Mouse (Mus musculus): Measurements from ENCODE around the gene Ankrd39. TPM values are rescaled to one million over a fixed set of nuclear protein-coding genes. Genes with fewer than 3 reads are reported as not detected.

Ankrd39 gene
- polyA plus RNA-seq, 1 experiment from 2014 or later = 26.3 TPM

GRCm38 (mm10) chr1:36523332-36524013 is 23.8 kb downstream of the Ankrd39 start:
- Histone ChIP-seq H3K27me3 (no peaks in the 10 kb centered on the region), H3K36me3 (peaks cover 85% of the 10 kb centered on the region), H3K4me1 (peaks cover 19% of the 10 kb centered on the region), H3K9me3 (replicated peaks) (no peaks in the 10 kb centered on the region), H3K4me3 (replicated peaks) (no peak overlapping the region), H3K4me2 (no peak overlapping the region), H3K9ac (no peak overlapping the region), H3K27ac (peak overlapping the region; percentile 41; the same call in 1 of the 2 replicates)
- 54% methylated on average over 9 of the region's 9 CpGs for WGBS
- no peak for ATAC-seq (replicated peaks; ENCODE audit: low FRiP score)

DNA sequence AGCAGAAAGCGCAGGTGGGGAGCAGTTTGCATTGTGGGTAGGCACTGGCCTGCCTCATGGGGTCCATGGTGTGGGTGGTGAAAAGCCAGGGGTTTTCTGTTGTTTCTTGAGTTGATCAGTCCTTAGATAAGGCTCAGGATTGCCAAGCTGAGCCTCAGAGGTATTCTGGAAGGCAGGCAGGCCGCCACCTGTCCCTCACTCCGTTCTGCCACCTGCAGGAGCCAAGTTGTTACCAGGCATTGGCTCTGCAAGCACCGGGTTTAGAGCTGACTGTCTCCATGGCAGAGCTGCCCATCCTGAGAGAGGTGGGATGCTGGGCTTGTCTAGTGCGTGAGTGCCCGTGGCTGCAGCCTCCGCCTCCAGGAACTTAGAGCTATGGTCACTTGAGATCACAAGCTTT is 25.0 kb downstream of the Ankrd39 start:
- no peak for ATAC-seq (replicated peaks; ENCODE audit: low FRiP score)
- Histone ChIP-seq H3K27ac (no peak overlapping the region), H3K27me3 (no peaks in the 10 kb centered on the region), H3K36me3 (peaks cover 96% of the 10 kb centered on the region), H3K4me1 (peaks cover 19% of the 10 kb centered on the region), H3K4me2 (no peak overlapping the region), H3K9ac (no peak overlapping the region), H3K9me3 (replicated peaks) (no peaks in the 10 kb centered on the region), H3K4me3 (replicated peaks) (no peak overlapping the region)
- WGBS = 93% methylated on average over 7 of the region's 7 CpGs

GRCm38 (mm10) chr1:36519626-36520025 is 27.6 kb downstream of the Ankrd39 start:
- H3K27ac ChIP-seq = no peak overlapping the region
- whole genome bisulfite sequencing = 69% methylated on average over 11 of the region's 11 CpGs
- no peak for ATAC-seq (replicated peaks; ENCODE audit: low FRiP score)

GRCm38 (mm10) chr1:36518259-36518658 is 29.0 kb downstream of the Ankrd39 start:
- H3K27ac ChIP-seq = no peak overlapping the region
- no peaks in the 10 kb centered on the region for H3K27me3 ChIP-seq
- H3K4me3 ChIP-seq (replicated peaks) = no peak overlapping the region
- H3K9ac ChIP-seq = no peak overlapping the region
- ATAC-seq (replicated peaks; ENCODE audit: low FRiP score) = no peak
- peaks cover 32% of the 10 kb centered on the region for H3K4me1 ChIP-seq
- H3K9me3 ChIP-seq (replicated peaks) = no peaks in the 10 kb centered on the region
- H3K4me2 ChIP-seq = no peak overlapping the region
- WGBS = 78% methylated on average over 3 of the region's 3 CpGs
- peaks cover 80% of the 10 kb centered on the region for H3K36me3 ChIP-seq

More at GRCm38 (mm10) chr1:36519626-36520025, 27.6 kb downstream of the Ankrd39 start:
- H3K4me2 ChIP-seq = no peak overlapping the region
- no peaks in the 10 kb centered on the region for H3K9me3 ChIP-seq (replicated peaks)
- H3K9ac ChIP-seq = no peak overlapping the region
- peaks cover 88% of the 10 kb centered on the region for H3K36me3 ChIP-seq
- H3K27me3 ChIP-seq = no peaks in the 10 kb centered on the region
- H3K4me1 ChIP-seq = peaks cover 27% of the 10 kb centered on the region
- no peak overlapping the region for H3K4me3 ChIP-seq (replicated peaks)

GRCm38 (mm10) chr1:36513718-36514117 is 33.5 kb downstream of the Ankrd39 start:
- Histone ChIP-seq H3K4me2 (peak overlapping the region; percentile 93), H3K4me1 (peaks cover 28% of the 10 kb centered on the region), H3K27me3 (no peaks in the 10 kb centered on the region), H3K27ac (no peak overlapping the region), H3K9ac (peak overlapping the region; percentile 94; the same call in 1 of the 2 replicates), H3K9me3 (replicated peaks) (no peaks in the 10 kb centered on the region), H3K4me3 (replicated peaks) (peak overlapping the region; percentile 99), H3K36me3 (peaks cover 36% of the 10 kb centered on the region)
- ATAC-seq (replicated peaks; ENCODE audit: low FRiP score) = no peak
- 61% methylated on average over 2 of the region's 2 CpGs for WGBS

DNA sequence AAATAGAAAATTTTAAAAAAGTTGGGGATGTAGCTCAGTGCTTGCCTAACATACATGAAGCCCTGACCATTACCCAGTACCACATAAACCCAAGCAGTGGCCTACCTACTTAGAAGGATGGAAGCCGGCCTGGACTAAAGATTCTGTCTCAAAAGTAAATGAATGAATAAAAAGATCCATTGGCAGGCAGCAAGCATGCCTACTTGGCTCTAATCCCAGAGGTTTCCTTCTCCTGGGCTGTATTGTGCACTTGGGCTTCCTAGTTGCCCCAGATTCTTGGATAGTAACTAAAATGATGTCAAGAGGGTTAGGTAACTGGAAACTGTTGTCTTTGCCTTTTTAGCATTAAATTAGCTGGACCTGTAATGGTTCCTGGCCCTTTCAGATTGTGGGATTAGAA is 33.9 kb downstream of the Ankrd39 start:
- peak overlapping the region; percentile 99 for H3K4me3 ChIP-seq (replicated peaks)
- ATAC-seq (replicated peaks; ENCODE audit: low FRiP score) = no peak
- peak overlapping the region; percentile 94 for H3K9ac ChIP-seq
- peaks cover 32% of the 10 kb centered on the region for H3K36me3 ChIP-seq
- no peaks in the 10 kb centered on the region for H3K9me3 ChIP-seq (replicated peaks)
- 0 out of 2 replicates have a peak overlapping the region, but pooled peaks have one; percentile 100 for H3K27ac ChIP-seq
- WGBS = 6% methylated on average over 1 of the region's 1 CpGs
- peak overlapping the region; percentile 93 for H3K4me2 ChIP-seq
- H3K27me3 ChIP-seq = no peaks in the 10 kb centered on the region
- H3K4me1 ChIP-seq = peaks cover 28% of the 10 kb centered on the region

- no peaks in the 10 kb centered on the region for H3K9me3 ChIP-seq (replicated peaks)
- H3K27me3 ChIP-seq = no peaks in the 10 kb centered on the region
- H3K27ac ChIP-seq = peak overlapping the region; percentile 100
- H3K36me3 ChIP-seq = peaks cover 30% of the 10 kb centered on the region; the same call in 1 of the 2 replicates
- ATAC-seq (replicated peaks; ENCODE audit: low FRiP score) = no peak
- peak overlapping the region; percentile 93 for H3K4me2 ChIP-seq
- under 1% methylated on average over 16 of the region's 16 CpGs for WGBS
- peak overlapping the region; percentile 94 for H3K9ac ChIP-seq
- peaks cover 28% of the 10 kb centered on the region for H3K4me1 ChIP-seq
- H3K4me3 ChIP-seq (replicated peaks) = peak overlapping the region; percentile 99
Observed at GRCm38 (mm10) chr1:36512966-36513280, 34.3 kb downstream of the Ankrd39 start.

- Histone ChIP-seq H3K9ac (peak overlapping the region; percentile 94), H3K27me3 (no peaks in the 10 kb centered on the region), H3K27ac (peak overlapping the region; percentile 100), H3K4me2 (peak overlapping the region; percentile 93), H3K36me3 (peaks cover 27% of the 10 kb centered on the region; the same call in 1 of the 2 replicates), H3K9me3 (replicated peaks) (no peaks in the 10 kb centered on the region), H3K4me1 (peaks cover 28% of the 10 kb centered on the region), H3K4me3 (replicated peaks) (peak overlapping the region; percentile 99)
- ATAC-seq (replicated peaks; ENCODE audit: low FRiP score) = peak; percentile 75
- WGBS = under 1% methylated on average over 102 of the region's 126 CpGs
Observed at GRCm38 (mm10) chr1:36512089-36512965, 34.9 kb downstream of the Ankrd39 start.

- Histone ChIP-seq H3K9me3 (replicated peaks) (no peaks in the 10 kb centered on the region), H3K4me1 (peaks cover 28% of the 10 kb centered on the region), H3K4me2 (peak within 1 kb of the TSS; percentile 93), H3K4me3 (replicated peaks) (peak within 1 kb of the TSS; percentile 99), H3K27ac (peak within 1 kb of the TSS; percentile 100), H3K36me3 (peaks cover 26% of the 10 kb centered on the region), H3K27me3 (no peaks in the 10 kb centered on the region), H3K9ac (peak within 1 kb of the TSS; percentile 94)
- WGBS = 2% methylated on average over 43 of the region's 51 CpGs
- ATAC-seq (replicated peaks; ENCODE audit: low FRiP score) = peak; percentile 98
Observed at GRCm38 (mm10) chr1:36511289-36512021, 35.8 kb downstream of the Ankrd39 start, which contains the start of gene Cnnm3. Gene Cnnm3, plus strand, starts transcription at chr1:36511867.

- ATAC-seq (replicated peaks; ENCODE audit: low FRiP score) = no peak
- Histone ChIP-seq H3K9me3 (replicated peaks) (no peaks in the 10 kb centered on the region), H3K4me1 (peaks cover 6% of the 10 kb centered on the region), H3K4me3 (replicated peaks) (no peak overlapping the region), H3K4me2 (no peak overlapping the region), H3K36me3 (peaks cover 18% of the 10 kb centered on the region), H3K27me3 (no peaks in the 10 kb centered on the region), H3K9ac (no peak overlapping the region), H3K27ac (no peak overlapping the region)
- WGBS = 83% methylated on average over 5 of the region's 5 CpGs
Observed at GRCm38 (mm10) chr1:36508238-36508637, 39.0 kb downstream of the Ankrd39 start.

DNA sequence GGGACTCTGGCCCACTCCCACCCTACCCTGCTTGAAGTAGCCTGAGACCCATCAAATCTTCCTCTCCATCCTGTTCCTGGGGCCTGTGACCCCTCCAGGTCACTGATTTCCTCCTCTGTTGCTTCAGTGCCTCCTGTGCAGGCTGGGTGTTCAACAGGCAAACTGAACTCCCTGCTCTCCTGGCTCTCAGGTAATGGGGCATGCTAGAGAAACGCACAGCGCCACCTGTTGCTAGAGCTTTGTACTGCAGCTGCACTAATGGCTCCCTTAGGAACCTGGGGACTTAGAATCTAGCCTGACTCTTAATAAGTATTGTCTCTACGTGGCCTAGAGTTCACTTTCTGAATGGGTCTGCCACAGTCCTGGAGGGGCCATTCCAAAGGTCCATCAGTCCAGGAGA is 46.0 kb downstream of the Ankrd39 start:
- Histone ChIP-seq H3K9ac (no peak overlapping the region), H3K9me3 (replicated peaks) (no peaks in the 10 kb centered on the region), H3K27me3 (no peaks in the 10 kb centered on the region), H3K36me3 (peaks cover 34% of the 10 kb centered on the region), H3K4me2 (no peak overlapping the region), H3K27ac (no peak overlapping the region), H3K4me3 (replicated peaks) (no peak overlapping the region), H3K4me1 (no peaks in the 10 kb centered on the region)
- ATAC-seq (replicated peaks; ENCODE audit: low FRiP score) = peak; percentile 46; the same call in 1 of the 2 replicates
- WGBS = 7% methylated on average over 3 of the region's 3 CpGs

All from kidney, embryonic 15.5 days (tissue).